Mouse (Mus musculus): ENCODE measurements around the gene Sntg2.

- TF ChIP-seq POLR2A (IDR thresholded peaks at IDR 0.05; ENCODE audit: control insufficient read depth, low read depth, low read length) (no peak), CTCF (IDR thresholded peaks at IDR 0.05; ENCODE audit: control insufficient read depth, insufficient read depth, insufficient replicate concordance, low read depth, low read length) (no peak)
Measured at GRCm38 (mm10) chr12:30159788-30160187, 213.4 kb downstream of the Sntg2 start.
